Mouse (Mus musculus): ENCODE measurements at regions not wholly inside any gene's neighbourhood (a gene's known extent, or its start where the extent isn't known, plus 50 kb on each side); places are given as distances from the start of the nearest gene placed in this dataset.

GRCm38 (mm10) chr8:64542501-64542900 is 150.4 kb downstream of the Cpe start:
- H3K4me3 ChIP-seq (ENCODE audit: insufficient read depth, poor library complexity, severe bottlenecking) = no peak overlapping the region
- H3K79me3 ChIP-seq (ENCODE audit: low read depth) = no peaks in the 10 kb centered on the region
- H3ac ChIP-seq (ENCODE audit: control insufficient read depth, insufficient read length, low read depth) = no peak overlapping the region
- no peaks in the 10 kb centered on the region for H3K79me2 ChIP-seq (ENCODE audit: control insufficient read depth, insufficient read depth)
- no peaks in the 10 kb centered on the region for H3K27me3 ChIP-seq (ENCODE audit: control insufficient read depth, insufficient read depth, insufficient read length)
- no peaks in the 10 kb centered on the region for H3K36me3 ChIP-seq (ENCODE audit: control insufficient read depth, insufficient read depth)
- peak; percentile 41 for TF ChIP-seq FOSL1 (IDR thresholded peaks at IDR 0.05; ENCODE audit: insufficient read depth, low read length, poor library complexity, severe bottlenecking)
- no peak for TF ChIP-seq MYOD1 (IDR thresholded peaks at IDR 0.05; ENCODE audit: control insufficient read depth, insufficient read length, low read depth)
- no peak for TF ChIP-seq MYOG (IDR thresholded peaks at IDR 0.05; ENCODE audit: control insufficient read depth, extremely low read depth, insufficient read length)
- TF ChIP-seq USF1 (IDR thresholded peaks at IDR 0.05; ENCODE audit: low read depth) = no peak
- TF ChIP-seq MAX (IDR thresholded peaks at IDR 0.05) = no peak

GRCm38 (mm10) chr8:64539846-64540472 is 152.9 kb downstream of the Cpe start:
- TF ChIP-seq FOSL1 (IDR thresholded peaks at IDR 0.05; ENCODE audit: insufficient read depth, low read length, poor library complexity, severe bottlenecking) (no peak), MYOD1 (IDR thresholded peaks at IDR 0.05; ENCODE audit: control insufficient read depth, insufficient read length, low read depth) (no peak), CTCF (IDR thresholded peaks at IDR 0.05; ENCODE audit: control insufficient read depth, insufficient read depth, insufficient read length) (no peak), USF1 (IDR thresholded peaks at IDR 0.05; ENCODE audit: low read depth) (no peak), MYOG (IDR thresholded peaks at IDR 0.05; ENCODE audit: control insufficient read depth, extremely low read depth, insufficient read length) (no peak), CEBPB (IDR thresholded peaks at IDR 0.05; ENCODE audit: low read depth) (no peak), MAX (IDR thresholded peaks at IDR 0.05) (no peak)
- Histone ChIP-seq H3K79me2 (ENCODE audit: control insufficient read depth, insufficient read depth) (no peaks in the 10 kb centered on the region), H3K79me3 (ENCODE audit: low read depth) (no peaks in the 10 kb centered on the region), H3K36me3 (ENCODE audit: control insufficient read depth, insufficient read depth) (no peaks in the 10 kb centered on the region), H3K27me3 (ENCODE audit: control insufficient read depth, insufficient read depth, insufficient read length) (no peaks in the 10 kb centered on the region), H3K4me3 (ENCODE audit: insufficient read depth, poor library complexity, severe bottlenecking) (no peak overlapping the region), H3ac (ENCODE audit: control insufficient read depth, insufficient read length, low read depth) (no peak overlapping the region)

- no peak overlapping the region for H3K4me3 ChIP-seq (ENCODE audit: insufficient read depth, poor library complexity, severe bottlenecking)
- H3K36me3 ChIP-seq (ENCODE audit: control insufficient read depth, insufficient read depth) = no peaks in the 10 kb centered on the region
- no peak overlapping the region for H3ac ChIP-seq (ENCODE audit: control insufficient read depth, insufficient read length, low read depth)
- no peaks in the 10 kb centered on the region for H3K79me3 ChIP-seq (ENCODE audit: low read depth)
- no peaks in the 10 kb centered on the region for H3K27me3 ChIP-seq (ENCODE audit: control insufficient read depth, insufficient read depth, insufficient read length)
- TF ChIP-seq MYOD1 (IDR thresholded peaks at IDR 0.05; ENCODE audit: control insufficient read depth, insufficient read length, low read depth) = no peak
- no peak for TF ChIP-seq USF1 (IDR thresholded peaks at IDR 0.05; ENCODE audit: low read depth)
- no peak for TF ChIP-seq CEBPB (IDR thresholded peaks at IDR 0.05; ENCODE audit: low read depth)
- TF ChIP-seq FOSL1 (IDR thresholded peaks at IDR 0.05; ENCODE audit: insufficient read depth, low read length, poor library complexity, severe bottlenecking) = no peak
- TF ChIP-seq CTCF (IDR thresholded peaks at IDR 0.05; ENCODE audit: control insufficient read depth, insufficient read depth, insufficient read length) = no peak
- TF ChIP-seq MYOG (IDR thresholded peaks at IDR 0.05; ENCODE audit: control insufficient read depth, extremely low read depth, insufficient read length) = no peak
- no peaks in the 10 kb centered on the region for H3K79me2 ChIP-seq (ENCODE audit: control insufficient read depth, insufficient read depth)
These were observed 161.1 kb downstream of the Cpe start for GRCm38 (mm10) chr8:64531780-64532179.

- no peak for TF ChIP-seq FOSL1 (IDR thresholded peaks at IDR 0.05; ENCODE audit: insufficient read depth, low read length, poor library complexity, severe bottlenecking)
- no peak for TF ChIP-seq USF1 (IDR thresholded peaks at IDR 0.05; ENCODE audit: low read depth)
- no peak for TF ChIP-seq MYOD1 (IDR thresholded peaks at IDR 0.05; ENCODE audit: control insufficient read depth, insufficient read length, low read depth)
- no peak for TF ChIP-seq CTCF (IDR thresholded peaks at IDR 0.05; ENCODE audit: control insufficient read depth, insufficient read depth, insufficient read length)
- peak; percentile 13 for TF ChIP-seq CEBPB (IDR thresholded peaks at IDR 0.05; ENCODE audit: low read depth)
- no peaks in the 10 kb centered on the region for H3K79me3 ChIP-seq (ENCODE audit: low read depth)
- no peaks in the 10 kb centered on the region for H3K36me3 ChIP-seq (ENCODE audit: control insufficient read depth, insufficient read depth)
- no peaks in the 10 kb centered on the region for H3K27me3 ChIP-seq (ENCODE audit: control insufficient read depth, insufficient read depth, insufficient read length)
- no peaks in the 10 kb centered on the region for H3K79me2 ChIP-seq (ENCODE audit: control insufficient read depth, insufficient read depth)
- H3ac ChIP-seq (ENCODE audit: control insufficient read depth, insufficient read length, low read depth) = no peak overlapping the region
- no peak overlapping the region for H3K4me3 ChIP-seq (ENCODE audit: insufficient read depth, poor library complexity, severe bottlenecking)
These were observed 170.3 kb downstream of the Cpe start for GRCm38 (mm10) chr8:64522441-64523102.

- Histone ChIP-seq H3K79me3 (ENCODE audit: low read depth) (no peaks in the 10 kb centered on the region), H3ac (ENCODE audit: control insufficient read depth, insufficient read length, low read depth) (no peak overlapping the region), H3K36me3 (ENCODE audit: control insufficient read depth, insufficient read depth) (no peaks in the 10 kb centered on the region), H3K27me3 (ENCODE audit: control insufficient read depth, insufficient read depth, insufficient read length) (no peaks in the 10 kb centered on the region), H3K79me2 (ENCODE audit: control insufficient read depth, insufficient read depth) (no peaks in the 10 kb centered on the region), H3K4me3 (ENCODE audit: insufficient read depth, poor library complexity, severe bottlenecking) (no peak overlapping the region)
- TF ChIP-seq FOSL1 (IDR thresholded peaks at IDR 0.05; ENCODE audit: insufficient read depth, low read length, poor library complexity, severe bottlenecking) (no peak), MYOG (IDR thresholded peaks at IDR 0.05; ENCODE audit: control insufficient read depth, extremely low read depth, insufficient read length) (no peak), CEBPB (IDR thresholded peaks at IDR 0.05; ENCODE audit: low read depth) (no peak), CTCF (IDR thresholded peaks at IDR 0.05; ENCODE audit: control insufficient read depth, insufficient read depth, insufficient read length) (no peak), USF1 (IDR thresholded peaks at IDR 0.05; ENCODE audit: low read depth) (no peak), MYOD1 (IDR thresholded peaks at IDR 0.05; ENCODE audit: control insufficient read depth, insufficient read length, low read depth) (no peak), MAX (IDR thresholded peaks at IDR 0.05) (no peak)
These were observed 173.2 kb downstream of the Cpe start for GRCm38 (mm10) chr8:64519650-64520049.
